Mouse (Mus musculus): Measurements from ENCODE around the gene Rnf43. TPM values are rescaled to one million over a fixed set of nuclear protein-coding genes. Genes with fewer than 3 reads are reported as not detected.
A peak's percentile ranks its signal among the peaks of the same experiment; 100 is the strongest.

The Rnf43 gene
- polyA plus RNA-seq, 1 experiment from 2014 or later: 5.8 TPM

- ATAC-seq (ENCODE audit: low read depth): peak; percentile 75
- peak overlapping the region; percentile 77 for H3K9ac ChIP-seq (ENCODE audit: low read depth, low read length)
- peak overlapping the region; percentile 85 for H3K4me2 ChIP-seq (ENCODE audit: low read depth, low read length)
- H3K4me1 ChIP-seq (ENCODE audit: control insufficient read depth, low read depth, low read length): peaks cover 71% of the 10 kb centered on the region
- peak overlapping the region; percentile 99 for H3K27ac ChIP-seq (ENCODE audit: low read length)
- H3K36me3 ChIP-seq (ENCODE audit: control insufficient read depth, insufficient read depth): no peaks in the 10 kb centered on the region; the same call in 1 of the 2 replicates
- no peaks in the 10 kb centered on the region for H3K9me3 ChIP-seq (replicated peaks; ENCODE audit: control insufficient read depth, low read length)
- peak overlapping the region; percentile 59 for H3K4me3 ChIP-seq (ENCODE audit: low read depth, low read length)
- no peaks in the 10 kb centered on the region for H3K27me3 ChIP-seq (ENCODE audit: control insufficient read depth, insufficient read depth, low read depth, low read length)
- 10% methylated on average over 11 of the region's 11 CpGs for WGBS (ENCODE audit: insufficient replicate concordance)
Measured at GRCm38 (mm10) chr11:87750043-87750421, 87.5 kb downstream of the Rnf43 start.

DNA sequence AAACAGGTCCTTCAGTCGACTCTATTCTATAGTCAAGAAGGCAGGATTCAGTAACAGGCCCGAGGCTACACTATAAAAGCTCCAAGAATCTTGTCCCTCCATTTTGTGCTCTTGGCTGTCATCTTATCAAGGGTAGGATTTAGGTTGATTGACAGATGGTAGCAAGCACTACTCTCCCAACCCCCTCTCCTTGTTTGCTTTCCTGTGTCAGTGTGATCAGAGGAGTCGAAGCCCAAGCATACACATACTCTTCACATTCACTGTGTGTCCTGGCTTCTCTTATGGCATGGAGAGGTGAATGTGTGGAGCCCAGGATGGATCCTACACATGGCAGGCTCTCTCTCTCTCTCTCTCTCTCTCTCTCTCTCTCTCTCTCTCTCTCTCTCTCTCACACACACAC lies 88.0 kb downstream of the Rnf43 start:
- Histone ChIP-seq H3K36me3 (ENCODE audit: control insufficient read depth, insufficient read depth) (no peaks in the 10 kb centered on the region; the same call in 1 of the 2 replicates), H3K27ac (ENCODE audit: low read length) (peak overlapping the region; percentile 99), H3K4me2 (ENCODE audit: low read depth, low read length) (peak overlapping the region; percentile 85), H3K4me3 (ENCODE audit: low read depth, low read length) (peak overlapping the region; percentile 59), H3K4me1 (ENCODE audit: control insufficient read depth, low read depth, low read length) (peaks cover 73% of the 10 kb centered on the region), H3K9ac (ENCODE audit: low read depth, low read length) (peak overlapping the region; percentile 77), H3K27me3 (ENCODE audit: control insufficient read depth, insufficient read depth, low read depth, low read length) (no peaks in the 10 kb centered on the region), H3K9me3 (replicated peaks; ENCODE audit: control insufficient read depth, low read length) (no peaks in the 10 kb centered on the region)
- 12% methylated on average over 3 of the region's 3 CpGs for WGBS (ENCODE audit: insufficient replicate concordance)
- ATAC-seq (ENCODE audit: low read depth): no peak

DNA sequence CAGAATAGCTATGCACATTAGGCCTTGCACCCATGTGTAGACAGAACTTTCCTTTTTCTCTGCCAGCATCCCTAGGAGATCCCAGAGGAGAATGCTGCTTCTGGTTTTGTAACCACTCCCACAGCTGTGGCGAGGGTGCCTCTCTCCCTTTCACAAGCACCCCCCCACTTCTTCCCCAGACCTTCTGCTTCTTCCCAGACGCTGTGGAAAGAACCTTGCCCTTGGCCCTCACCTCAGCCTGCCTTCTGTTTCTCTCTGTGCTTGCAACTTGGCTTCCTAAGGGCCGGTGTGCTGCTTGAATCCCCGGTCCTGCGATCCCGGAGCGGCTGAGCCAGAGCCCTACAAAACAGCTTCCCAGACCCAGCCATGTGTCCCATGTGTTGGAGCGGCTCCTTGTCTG lies 88.5 kb downstream of the Rnf43 start:
- ATAC-seq (ENCODE audit: low read depth): no peak
- H3K36me3 ChIP-seq (ENCODE audit: control insufficient read depth, insufficient read depth): no peaks in the 10 kb centered on the region
- peak overlapping the region; percentile 99 for H3K27ac ChIP-seq (ENCODE audit: low read length)
- H3K27me3 ChIP-seq (ENCODE audit: control insufficient read depth, insufficient read depth, low read depth, low read length): no peaks in the 10 kb centered on the region
- H3K9ac ChIP-seq (ENCODE audit: low read depth, low read length): peak overlapping the region; percentile 77
- peak overlapping the region; percentile 59 for H3K4me3 ChIP-seq (ENCODE audit: low read depth, low read length)
- WGBS (ENCODE audit: insufficient replicate concordance): 29% methylated on average over 8 of the region's 8 CpGs
- peak overlapping the region; percentile 85 for H3K4me2 ChIP-seq (ENCODE audit: low read depth, low read length)
- no peaks in the 10 kb centered on the region for H3K9me3 ChIP-seq (replicated peaks; ENCODE audit: control insufficient read depth, low read length)
- H3K4me1 ChIP-seq (ENCODE audit: control insufficient read depth, low read depth, low read length): peaks cover 73% of the 10 kb centered on the region

DNA sequence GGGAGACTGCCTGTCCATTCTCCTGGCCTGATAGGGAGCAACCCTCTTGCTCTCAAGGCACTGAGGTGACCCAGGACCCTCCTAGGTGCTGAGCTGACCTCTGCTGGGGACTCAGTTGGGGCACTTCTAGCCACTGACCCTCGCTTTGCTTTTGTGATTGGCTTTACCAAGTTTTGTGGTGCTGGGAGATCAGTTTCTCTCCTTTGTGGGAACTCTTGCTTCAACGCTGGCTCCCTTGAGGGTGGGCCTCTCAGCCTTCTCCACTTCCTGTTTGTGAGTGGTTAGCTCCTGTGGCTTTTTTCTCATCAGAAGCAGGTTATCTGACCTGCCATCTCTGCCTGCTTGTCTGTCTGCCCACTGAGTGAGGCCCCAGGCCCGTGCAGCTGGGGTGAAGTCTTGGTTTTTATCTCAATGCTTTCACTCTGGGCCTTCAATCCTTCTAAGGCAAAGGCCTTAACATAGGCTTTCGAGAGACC lies 89.0 kb downstream of the Rnf43 start:
- no peaks in the 10 kb centered on the region for H3K36me3 ChIP-seq (ENCODE audit: control insufficient read depth, insufficient read depth)
- peak overlapping the region; percentile 77 for H3K9ac ChIP-seq (ENCODE audit: low read depth, low read length)
- H3K4me2 ChIP-seq (ENCODE audit: low read depth, low read length): peak overlapping the region; percentile 85
- 19% methylated on average over 4 of the region's 4 CpGs for WGBS (ENCODE audit: insufficient replicate concordance)
- peak overlapping the region; percentile 99 for H3K27ac ChIP-seq (ENCODE audit: low read length)
- 0 out of 2 replicates have a peak, but pooled peaks have one; percentile 2 for ATAC-seq (ENCODE audit: low read depth)
- peak overlapping the region; percentile 59 for H3K4me3 ChIP-seq (ENCODE audit: low read depth, low read length)
- no peaks in the 10 kb centered on the region for H3K27me3 ChIP-seq (ENCODE audit: control insufficient read depth, insufficient read depth, low read depth, low read length)
- peaks cover 73% of the 10 kb centered on the region for H3K4me1 ChIP-seq (ENCODE audit: control insufficient read depth, low read depth, low read length)
- no peaks in the 10 kb centered on the region for H3K9me3 ChIP-seq (replicated peaks; ENCODE audit: control insufficient read depth, low read length)

DNA sequence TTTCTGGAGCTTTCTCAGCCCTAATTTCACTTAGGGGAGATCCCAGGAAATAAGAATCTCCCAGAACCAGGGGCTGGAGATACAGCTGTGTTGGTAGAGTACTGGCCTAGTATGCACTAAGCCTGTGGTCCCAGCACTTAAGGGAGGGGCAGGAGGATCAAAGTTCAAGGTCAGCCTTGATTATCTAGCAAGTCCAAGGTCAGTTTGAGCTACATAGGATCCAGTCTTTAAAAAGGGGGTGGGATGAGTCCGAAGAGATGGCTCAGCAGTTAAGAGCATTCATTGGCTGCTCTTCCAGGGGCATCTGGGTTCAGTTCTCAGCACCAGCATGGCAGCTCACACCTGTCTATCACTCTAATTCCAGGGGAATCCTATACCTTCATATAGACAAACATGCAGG lies 89.8 kb downstream of the Rnf43 start:
- 24% methylated on average over 1 of the region's 1 CpGs for WGBS (ENCODE audit: insufficient replicate concordance)
- peaks cover 7% of the 10 kb centered on the region for H3K36me3 ChIP-seq (ENCODE audit: control insufficient read depth, insufficient read depth)
- no peaks in the 10 kb centered on the region for H3K27me3 ChIP-seq (ENCODE audit: control insufficient read depth, insufficient read depth, low read depth, low read length)
- H3K9ac ChIP-seq (ENCODE audit: low read depth, low read length): peak overlapping the region; percentile 77
- peak overlapping the region; percentile 85 for H3K4me2 ChIP-seq (ENCODE audit: low read depth, low read length)
- no peaks in the 10 kb centered on the region for H3K9me3 ChIP-seq (replicated peaks; ENCODE audit: control insufficient read depth, low read length)
- H3K4me3 ChIP-seq (ENCODE audit: low read depth, low read length): peak overlapping the region; percentile 59
- peak overlapping the region; percentile 99 for H3K27ac ChIP-seq (ENCODE audit: low read length)
- ATAC-seq (ENCODE audit: low read depth): no peak
- H3K4me1 ChIP-seq (ENCODE audit: control insufficient read depth, low read depth, low read length): peaks cover 73% of the 10 kb centered on the region

DNA sequence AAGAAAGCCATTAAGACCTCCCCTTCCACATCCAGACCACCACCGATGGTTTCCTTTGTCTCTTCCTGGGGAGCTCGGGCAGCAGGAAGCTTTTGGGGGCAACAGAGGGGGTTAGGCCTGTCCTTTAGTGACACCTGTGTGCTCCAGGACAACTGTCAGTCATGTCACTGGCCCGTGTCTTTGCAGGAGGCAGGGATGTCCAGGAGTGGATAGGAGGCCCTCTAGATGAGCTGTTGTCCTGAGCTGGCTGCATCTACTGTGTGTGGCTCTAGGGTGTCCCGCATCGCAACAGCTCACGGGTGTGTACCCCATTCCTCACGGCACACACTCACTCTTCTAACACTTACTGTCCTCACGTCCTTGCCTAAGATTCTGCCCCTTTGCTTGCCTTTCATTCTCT lies 90.7 kb downstream of the Rnf43 start:
- Histone ChIP-seq H3K4me1 (ENCODE audit: control insufficient read depth, low read depth, low read length) (peaks cover 69% of the 10 kb centered on the region), H3K27ac (ENCODE audit: low read length) (peak overlapping the region; percentile 99), H3K27me3 (ENCODE audit: control insufficient read depth, insufficient read depth, low read depth, low read length) (no peaks in the 10 kb centered on the region), H3K9me3 (replicated peaks; ENCODE audit: control insufficient read depth, low read length) (no peaks in the 10 kb centered on the region), H3K4me2 (ENCODE audit: low read depth, low read length) (peak overlapping the region; percentile 80), H3K9ac (ENCODE audit: low read depth, low read length) (peak overlapping the region; percentile 89), H3K36me3 (ENCODE audit: control insufficient read depth, insufficient read depth) (peaks cover 12% of the 10 kb centered on the region), H3K4me3 (ENCODE audit: low read depth, low read length) (peak overlapping the region; percentile 75; the same call in 1 of the 2 replicates)
- WGBS (ENCODE audit: insufficient replicate concordance): 35% methylated on average over 8 of the region's 8 CpGs
- ATAC-seq (ENCODE audit: low read depth): no peak

- H3K4me1 ChIP-seq (ENCODE audit: control insufficient read depth, low read depth, low read length): peaks cover 67% of the 10 kb centered on the region
- H3K36me3 ChIP-seq (ENCODE audit: control insufficient read depth, insufficient read depth): peaks cover 13% of the 10 kb centered on the region
- no peak for ATAC-seq (ENCODE audit: low read depth)
- WGBS (ENCODE audit: insufficient replicate concordance): 19% methylated on average over 5 of the region's 5 CpGs
- H3K27ac ChIP-seq (ENCODE audit: low read length): peak overlapping the region; percentile 99
- H3K9ac ChIP-seq (ENCODE audit: low read depth, low read length): peak overlapping the region; percentile 89
- H3K27me3 ChIP-seq (ENCODE audit: control insufficient read depth, insufficient read depth, low read depth, low read length): no peaks in the 10 kb centered on the region
- H3K4me2 ChIP-seq (ENCODE audit: low read depth, low read length): peak overlapping the region; percentile 80
- no peaks in the 10 kb centered on the region for H3K9me3 ChIP-seq (replicated peaks; ENCODE audit: control insufficient read depth, low read length)
- peak overlapping the region; percentile 75 for H3K4me3 ChIP-seq (ENCODE audit: low read depth, low read length)
Measured at GRCm38 (mm10) chr11:87753891-87754501, 91.5 kb downstream of the Rnf43 start.

- no peaks in the 10 kb centered on the region for H3K9me3 ChIP-seq (replicated peaks; ENCODE audit: control insufficient read depth, low read length)
- H3K4me3 ChIP-seq (ENCODE audit: low read depth, low read length): peak overlapping the region; percentile 75
- peak overlapping the region; percentile 99 for H3K27ac ChIP-seq (ENCODE audit: low read length)
- H3K4me1 ChIP-seq (ENCODE audit: control insufficient read depth, low read depth, low read length): peaks cover 63% of the 10 kb centered on the region
- peak overlapping the region; percentile 89 for H3K9ac ChIP-seq (ENCODE audit: low read depth, low read length)
- no peak for ATAC-seq (ENCODE audit: low read depth)
- H3K36me3 ChIP-seq (ENCODE audit: control insufficient read depth, insufficient read depth): peaks cover 13% of the 10 kb centered on the region
- peak overlapping the region; percentile 80 for H3K4me2 ChIP-seq (ENCODE audit: low read depth, low read length)
- WGBS (ENCODE audit: insufficient replicate concordance): 11% methylated on average over 5 of the region's 5 CpGs
- H3K27me3 ChIP-seq (ENCODE audit: control insufficient read depth, insufficient read depth, low read depth, low read length): no peaks in the 10 kb centered on the region
Measured at GRCm38 (mm10) chr11:87754603-87755002, 92.1 kb downstream of the Rnf43 start.

GRCm38 (mm10) chr11:87755360-87756017 lies 93.0 kb downstream of the Rnf43 start:
- Histone ChIP-seq H3K9me3 (replicated peaks; ENCODE audit: control insufficient read depth, low read length) (no peaks in the 10 kb centered on the region), H3K9ac (ENCODE audit: low read depth, low read length) (peak overlapping the region; percentile 89), H3K27ac (ENCODE audit: low read length) (peak overlapping the region; percentile 99), H3K27me3 (ENCODE audit: control insufficient read depth, insufficient read depth, low read depth, low read length) (peaks cover 3% of the 10 kb centered on the region), H3K4me3 (ENCODE audit: low read depth, low read length) (peak overlapping the region; percentile 75), H3K4me2 (ENCODE audit: low read depth, low read length) (peak overlapping the region; percentile 80), H3K4me1 (ENCODE audit: control insufficient read depth, low read depth, low read length) (peaks cover 57% of the 10 kb centered on the region), H3K36me3 (ENCODE audit: control insufficient read depth, insufficient read depth) (peaks cover 13% of the 10 kb centered on the region)
- ATAC-seq (ENCODE audit: low read depth): peak; percentile 80
- 8% methylated on average over 17 of the region's 17 CpGs for WGBS (ENCODE audit: insufficient replicate concordance)

Measured in liver, embryonic 16.5 days (tissue).